Mouse (Mus musculus): Measurements from ENCODE around the gene C130026I21Rik. TPM values are rescaled to one million over a fixed set of nuclear protein-coding genes. Genes with fewer than 3 reads are reported as not detected.
"Not testable (repeated sequence)": the region's sequence is repeated elsewhere in the genome, so short reads cannot be mapped to it uniquely, and the experiment has no call there.

C130026I21Rik gene
- polyA plus RNA-seq, 1 experiment from 2014 or later, result not detected

- not testable (repeated sequence) for H3K9me3 ChIP-seq (replicated peaks; ENCODE audit: control insufficient read depth, low read length); H3K4me3 ChIP-seq (ENCODE audit: low read depth, low read length); H3K36me3 ChIP-seq (replicated peaks; ENCODE audit: control insufficient read depth, insufficient read depth, low read depth, low read length); H3K27me3 ChIP-seq (ENCODE audit: control insufficient read depth, insufficient read depth, low read length); H3K27ac ChIP-seq (replicated peaks; ENCODE audit: low read depth, low read length); H3K4me1 ChIP-seq (ENCODE audit: control insufficient read depth, insufficient read depth, low read length); H3K4me2 ChIP-seq (ENCODE audit: low read depth, low read length); ATAC-seq (replicated peaks; ENCODE audit: insufficient number of reproducible peaks, low FRiP score, low TSS enrichment, low read depth); H3K9ac ChIP-seq (replicated peaks; ENCODE audit: low read length); DNase-seq (ENCODE audit: low spot score)
- 97% methylated on average over 4 of the region's 8 CpGs for WGBS
Observed at GRCm38 (mm10) chr1:84989044-84989443, 281.3 kb downstream of the C130026I21Rik start.

GRCm38 (mm10) chr1:84987729-84988128 lies 282.6 kb downstream of the C130026I21Rik start:
- H3K4me1 ChIP-seq (ENCODE audit: control insufficient read depth, insufficient read depth, low read length); ATAC-seq (replicated peaks; ENCODE audit: insufficient number of reproducible peaks, low FRiP score, low TSS enrichment, low read depth); DNase-seq (ENCODE audit: low spot score); H3K36me3 ChIP-seq (replicated peaks; ENCODE audit: control insufficient read depth, insufficient read depth, low read depth, low read length); H3K27ac ChIP-seq (replicated peaks; ENCODE audit: low read depth, low read length); H3K4me2 ChIP-seq (ENCODE audit: low read depth, low read length); H3K9ac ChIP-seq (replicated peaks; ENCODE audit: low read length); H3K4me3 ChIP-seq (ENCODE audit: low read depth, low read length); H3K27me3 ChIP-seq (ENCODE audit: control insufficient read depth, insufficient read depth, low read length); H3K9me3 ChIP-seq (replicated peaks; ENCODE audit: control insufficient read depth, low read length): not testable (repeated sequence)
- WGBS, result 86% methylated on average over 6 of the region's 8 CpGs

GRCm38 (mm10) chr1:84961779-84962178 lies 308.6 kb downstream of the C130026I21Rik start:
- H3K4me3 ChIP-seq (ENCODE audit: low read depth, low read length); DNase-seq (ENCODE audit: low spot score): not testable (repeated sequence)

GRCm38 (mm10) chr1:84957713-84958112 lies 312.7 kb downstream of the C130026I21Rik start:
- not testable (repeated sequence) for H3K36me3 ChIP-seq (replicated peaks; ENCODE audit: control insufficient read depth, insufficient read depth, low read depth, low read length); H3K9ac ChIP-seq (replicated peaks; ENCODE audit: low read length); H3K9me3 ChIP-seq (replicated peaks; ENCODE audit: control insufficient read depth, low read length); DNase-seq (ENCODE audit: low spot score); H3K4me2 ChIP-seq (ENCODE audit: low read depth, low read length); H3K4me3 ChIP-seq (ENCODE audit: low read depth, low read length); H3K27ac ChIP-seq (replicated peaks; ENCODE audit: low read depth, low read length); H3K27me3 ChIP-seq (ENCODE audit: control insufficient read depth, insufficient read depth, low read length); ATAC-seq (replicated peaks; ENCODE audit: insufficient number of reproducible peaks, low FRiP score, low TSS enrichment, low read depth); H3K4me1 ChIP-seq (ENCODE audit: control insufficient read depth, insufficient read depth, low read length)
- 81% methylated on average over 4 of the region's 4 CpGs for WGBS

More at GRCm38 (mm10) chr1:84961779-84962178, 308.6 kb downstream of the C130026I21Rik start:
- not testable (repeated sequence) for ATAC-seq (replicated peaks; ENCODE audit: insufficient number of reproducible peaks, low FRiP score, low TSS enrichment, low read depth); H3K36me3 ChIP-seq (replicated peaks; ENCODE audit: control insufficient read depth, insufficient read depth, low read depth, low read length); H3K4me2 ChIP-seq (ENCODE audit: low read depth, low read length); H3K27ac ChIP-seq (replicated peaks; ENCODE audit: low read depth, low read length); H3K9ac ChIP-seq (replicated peaks; ENCODE audit: low read length); H3K9me3 ChIP-seq (replicated peaks; ENCODE audit: control insufficient read depth, low read length); H3K27me3 ChIP-seq (ENCODE audit: control insufficient read depth, insufficient read depth, low read length); H3K4me1 ChIP-seq (ENCODE audit: control insufficient read depth, insufficient read depth, low read length)
- 4% methylated on average over 12 of the region's 12 CpGs for WGBS

- H3K27me3 ChIP-seq (ENCODE audit: control insufficient read depth, insufficient read depth, low read length); H3K36me3 ChIP-seq (replicated peaks; ENCODE audit: control insufficient read depth, insufficient read depth, low read depth, low read length); H3K9me3 ChIP-seq (replicated peaks; ENCODE audit: control insufficient read depth, low read length); DNase-seq (ENCODE audit: low spot score); ATAC-seq (replicated peaks; ENCODE audit: insufficient number of reproducible peaks, low FRiP score, low TSS enrichment, low read depth); H3K4me2 ChIP-seq (ENCODE audit: low read depth, low read length); H3K4me3 ChIP-seq (ENCODE audit: low read depth, low read length); H3K27ac ChIP-seq (replicated peaks; ENCODE audit: low read depth, low read length); H3K4me1 ChIP-seq (ENCODE audit: control insufficient read depth, insufficient read depth, low read length); H3K9ac ChIP-seq (replicated peaks; ENCODE audit: low read length): not testable (repeated sequence)
- 83% methylated on average over 3 of the region's 3 CpGs for WGBS
Observed at GRCm38 (mm10) chr1:84956771-84957170, 313.6 kb downstream of the C130026I21Rik start.

GRCm38 (mm10) chr1:84952456-84953181 lies 317.7 kb downstream of the C130026I21Rik start:
- H3K4me2 ChIP-seq (ENCODE audit: low read depth, low read length), result no peak overlapping the region
- H3K4me1 ChIP-seq (ENCODE audit: control insufficient read depth, insufficient read depth, low read length), result no peaks in the 10 kb centered on the region
- no peak for ATAC-seq (replicated peaks; ENCODE audit: insufficient number of reproducible peaks, low FRiP score, low TSS enrichment, low read depth)
- 0 out of 2 replicates have a peak, but pooled peaks cover 4% of the 10 kb centered on the region for H3K9me3 ChIP-seq (replicated peaks; ENCODE audit: control insufficient read depth, low read length)
- no peak overlapping the region for H3K27ac ChIP-seq (replicated peaks; ENCODE audit: low read depth, low read length)
- no peak overlapping the region for H3K9ac ChIP-seq (replicated peaks; ENCODE audit: low read length)
- DNase-seq (ENCODE audit: low spot score), result no peak
- H3K4me3 ChIP-seq (ENCODE audit: low read depth, low read length), result no peak overlapping the region
- H3K36me3 ChIP-seq (replicated peaks; ENCODE audit: control insufficient read depth, insufficient read depth, low read depth, low read length), result no peaks in the 10 kb centered on the region
- WGBS, result 81% methylated on average over 10 of the region's 10 CpGs
- H3K27me3 ChIP-seq (ENCODE audit: control insufficient read depth, insufficient read depth, low read length), result no peaks in the 10 kb centered on the region

GRCm38 (mm10) chr1:84951566-84951965 lies 318.8 kb downstream of the C130026I21Rik start:
- DNase-seq (ENCODE audit: low spot score) (no peak), ATAC-seq (replicated peaks; ENCODE audit: insufficient number of reproducible peaks, low FRiP score, low TSS enrichment, low read depth) (no peak)
- Histone ChIP-seq H3K36me3 (replicated peaks; ENCODE audit: control insufficient read depth, insufficient read depth, low read depth, low read length) (no peaks in the 10 kb centered on the region), H3K9ac (replicated peaks; ENCODE audit: low read length) (no peak overlapping the region), H3K9me3 (replicated peaks; ENCODE audit: control insufficient read depth, low read length) (0 out of 2 replicates have a peak, but pooled peaks cover under 1% of the 10 kb centered on the region), H3K4me1 (ENCODE audit: control insufficient read depth, insufficient read depth, low read length) (no peaks in the 10 kb centered on the region), H3K4me3 (ENCODE audit: low read depth, low read length) (no peak overlapping the region), H3K27ac (replicated peaks; ENCODE audit: low read depth, low read length) (no peak overlapping the region), H3K4me2 (ENCODE audit: low read depth, low read length) (no peak overlapping the region), H3K27me3 (ENCODE audit: control insufficient read depth, insufficient read depth, low read length) (no peaks in the 10 kb centered on the region)
- WGBS, result 79% methylated on average over 3 of the region's 3 CpGs

- Histone ChIP-seq H3K27me3 (ENCODE audit: control insufficient read depth, insufficient read depth, low read length) (no peaks in the 10 kb centered on the region), H3K4me3 (ENCODE audit: low read depth, low read length) (no peak overlapping the region), H3K4me2 (ENCODE audit: low read depth, low read length) (no peak overlapping the region), H3K36me3 (replicated peaks; ENCODE audit: control insufficient read depth, insufficient read depth, low read depth, low read length) (no peaks in the 10 kb centered on the region), H3K4me1 (ENCODE audit: control insufficient read depth, insufficient read depth, low read length) (no peaks in the 10 kb centered on the region), H3K9ac (replicated peaks; ENCODE audit: low read length) (no peak overlapping the region), H3K9me3 (replicated peaks; ENCODE audit: control insufficient read depth, low read length) (no peaks in the 10 kb centered on the region), H3K27ac (replicated peaks; ENCODE audit: low read depth, low read length) (no peak overlapping the region)
- no peak for ATAC-seq (replicated peaks; ENCODE audit: insufficient number of reproducible peaks, low FRiP score, low TSS enrichment, low read depth)
- 72% methylated on average over 2 of the region's 2 CpGs for whole genome bisulfite sequencing
- no peak for DNase-seq (ENCODE audit: low spot score)
Observed at GRCm38 (mm10) chr1:84947390-84947789, 323.0 kb downstream of the C130026I21Rik start.

Measured in embryonic facial prominence, embryonic 11.5 days (tissue).